Mouse (Mus musculus) megakaryocyte, embryonic 14.5 days (primary cell): ENCODE results near the gene Khsrp.

Source experiments
- FLI1 ChIP-seq: IDR thresholded peaks from 2 replicates; pipeline ENCODE4 v1.6.1; 2012; ENCODE audit warnings: low read length, inconsistent platforms, mixed read lengths
- GATA1 ChIP-seq: IDR thresholded peaks from 3 replicates; pipeline ENCODE4 v1.6.1; 2012; ENCODE audit warnings: mixed read lengths, low read length, inconsistent platforms, borderline replicate concordance

DNA sequence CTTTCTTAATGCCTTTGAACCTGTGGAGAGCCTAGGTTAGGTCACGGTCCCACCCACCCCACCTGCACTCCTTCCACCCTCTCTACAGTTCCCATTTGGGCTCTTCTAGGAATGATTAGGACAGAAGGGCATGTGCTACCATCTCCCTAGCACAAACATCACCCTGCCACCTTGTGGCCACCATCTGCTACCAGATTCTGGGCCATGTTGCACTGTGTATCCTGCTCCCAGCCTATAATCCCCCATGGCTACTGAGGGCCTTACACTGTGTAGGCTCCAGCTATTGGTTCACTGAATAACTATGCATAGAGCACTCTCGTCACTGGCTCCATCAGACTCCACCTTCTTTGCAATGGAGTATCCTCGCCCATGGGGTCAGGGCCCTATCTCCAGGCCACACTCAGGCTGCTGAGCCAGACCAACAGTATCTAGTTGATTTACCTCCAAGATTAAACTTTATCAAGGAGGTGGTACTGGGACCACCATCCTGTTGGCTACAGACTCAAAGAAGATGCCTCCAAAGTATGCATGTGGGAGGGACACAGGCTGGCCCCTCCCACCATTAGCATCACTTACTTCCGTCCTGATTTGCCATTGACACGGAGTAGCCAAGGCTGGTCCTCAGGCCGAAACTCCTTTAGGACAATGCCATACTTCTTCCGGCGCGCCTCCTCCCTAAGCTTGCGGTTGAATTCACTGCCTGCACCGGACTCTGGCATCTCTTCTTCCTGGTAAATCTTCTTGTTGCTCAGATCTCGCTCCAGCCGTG is 24.0 kb downstream of the Khsrp start:
- TF ChIP-seq GATA1, result no peak
- TF ChIP-seq FLI1, result no peak
